Mouse (Mus musculus): ENCODE data around the gene Gm20388.

- no peak for TF ChIP-seq CTCF (IDR thresholded peaks at IDR 0.05; ENCODE audit: low read depth, low read length)
- TF ChIP-seq GATA1 (IDR thresholded peaks at IDR 0.05; ENCODE audit: borderline replicate concordance, low read length) = no peak
- TF ChIP-seq TAL1 (conservative IDR thresholded peaks at IDR 0.05; ENCODE audit: low read depth, low read length) = no peak
Measured at GRCm38 (mm10) chr8:121393111-121393510, 1482.5 kb downstream of the Gm20388 start.

All from G1E (cell line).